Mouse (Mus musculus) CH12.LX (cell line): ENCODE data around the gene Pik3cg. TPM values are rescaled to one million over a fixed set of nuclear protein-coding genes. Genes with fewer than 3 reads are reported as not detected.

ENCODE experiments used
- DNase-seq: peaks from one replicate; pipeline ENCODE4 v3.0.0-alpha.2; 2013; ENCODE audit errors: extremely low read depth
- H3K27ac ChIP-seq: 2 replicates; pipeline ENCODE4 v1.5.1; 2012; ENCODE audit warnings: low read depth, mild to moderate bottlenecking, control low read depth, moderate library complexity; ENCODE audit not compliant: insufficient read depth
- H3K27me3 ChIP-seq: replicated peaks from 2 replicates; pipeline ENCODE3; 2012; ENCODE audit warnings: inconsistent platforms
- H3K36me3 ChIP-seq, 2 experiments: replicated peaks in 1 of 2; 2 replicates each; pipeline versions ENCODE3 to v1.6.1; 2012; ENCODE audit warnings: inconsistent platforms in 1 of 2, low read length in 1 of 2, mild to moderate bottlenecking in 1 of 2, mixed read lengths in 1 of 2, moderate library complexity in 1 of 2; ENCODE audit not compliant: control insufficient read depth in 1 of 2, insufficient read depth in 1 of 2
- H3K4me1 ChIP-seq, 2 experiments: 2 replicates each; pipeline ENCODE4 v1.6.1; 2012; ENCODE audit warnings: inconsistent platforms in 1 of 2, moderate library complexity in 1 of 2; ENCODE audit not compliant: insufficient read depth in 2 of 2, control insufficient read depth in 1 of 2
- H3K4me2 ChIP-seq: 2 replicates; pipeline ENCODE4 v1.6.1; 2012; ENCODE audit warnings: low read depth, mild to moderate bottlenecking, control low read depth; ENCODE audit not compliant: poor library complexity, insufficient read depth, severe bottlenecking
- H3K4me3 ChIP-seq, 3 experiments: fragments of 150-350 bp in 1 of 3; sonication (generic) in 1 of 3; replicated peaks in 1 of 3; 2 replicates each; pipeline versions ENCODE3 to v1.5.1; 2011 to 2012; ENCODE audit warnings: low read depth in 2 of 3, low read length in 2 of 3, mild to moderate bottlenecking in 2 of 3, moderate library complexity in 2 of 3, control low read depth in 1 of 3, improper control_type of control experiment in 1 of 3, inconsistent platforms in 1 of 3, mixed read lengths in 1 of 3; ENCODE audit not compliant: poor library complexity in 1 of 3
- H3K79me2 ChIP-seq: replicated peaks from 2 replicates; pipeline ENCODE4 v1.6.1; 2012; ENCODE audit warnings: mild to moderate bottlenecking, moderate library complexity; ENCODE audit not compliant: control insufficient read depth, poor library complexity, insufficient read depth, severe bottlenecking; ENCODE audit errors: extremely low read depth
- H3K9ac ChIP-seq: 2 replicates; pipeline ENCODE4 v1.6.1; 2012; ENCODE audit warnings: low read depth, mild to moderate bottlenecking, control low read depth, moderate library complexity; ENCODE audit not compliant: insufficient read depth
- H3K9me3 ChIP-seq: replicated peaks from 2 replicates; pipeline ENCODE3; 2012; ENCODE audit warnings: low read length, inconsistent platforms, mixed read lengths
- BHLHE40 ChIP-seq: IDR thresholded peaks from 2 replicates; pipeline ENCODE4 v1.6.1; 2011; ENCODE audit warnings: mild to moderate bottlenecking, low read depth, low read length, improper control_type of control experiment
- CHD1 ChIP-seq: IDR thresholded peaks from 2 replicates; pipeline ENCODE4 v1.6.1; 2012; ENCODE audit warnings: low read depth, low read length, improper control_type of control experiment, inconsistent platforms
- CHD2 ChIP-seq: IDR thresholded peaks from 2 replicates; pipeline ENCODE4 v1.6.1; 2011; ENCODE audit warnings: low read length, improper control_type of control experiment
- HCFC1 ChIP-seq: IDR thresholded peaks from 2 replicates; pipeline ENCODE4 v1.6.1; 2012; ENCODE audit warnings: low read depth, mild to moderate bottlenecking, inconsistent platforms, low read length, improper control_type of control experiment
- IRF4 ChIP-seq: IDR thresholded peaks from 2 replicates; pipeline ENCODE4 v1.6.1; 2014; ENCODE audit warnings: low read depth, mild to moderate bottlenecking, inconsistent platforms, low read length, improper control_type of control experiment
- KAT2A ChIP-seq: IDR thresholded peaks from 2 replicates; pipeline ENCODE4 v1.6.1; 2012; ENCODE audit warnings: low read length, improper control_type of control experiment, inconsistent platforms; ENCODE audit not compliant: insufficient replicate concordance
- MAFK ChIP-seq: IDR thresholded peaks from 2 replicates; pipeline ENCODE4 v1.6.1; 2011; ENCODE audit warnings: low read length, improper control_type of control experiment; ENCODE audit not compliant: insufficient replicate concordance
- MAZ ChIP-seq: IDR thresholded peaks from 2 replicates; pipeline ENCODE4 v1.6.1; 2012; ENCODE audit warnings: low read depth, mild to moderate bottlenecking, inconsistent platforms, low read length, improper control_type of control experiment, moderate library complexity
- MEF2A ChIP-seq: IDR thresholded peaks from 2 replicates; pipeline ENCODE4 v1.6.1; 2014; ENCODE audit warnings: low read depth, mild to moderate bottlenecking, inconsistent platforms, low read length, improper control_type of control experiment, borderline replicate concordance
- NELFE ChIP-seq: IDR thresholded peaks from 2 replicates; pipeline ENCODE4 v1.6.1; 2011; ENCODE audit warnings: low read depth, low read length, improper control_type of control experiment
- NRF1 ChIP-seq: IDR thresholded peaks from 2 replicates; pipeline ENCODE4 v1.6.1; 2014; ENCODE audit warnings: low read depth, mild to moderate bottlenecking, inconsistent platforms, low read length, improper control_type of control experiment, moderate library complexity
- RAD21 ChIP-seq: IDR thresholded peaks from 2 replicates; pipeline ENCODE4 v1.6.1; 2011; ENCODE audit warnings: low read depth, mild to moderate bottlenecking, low read length, improper control_type of control experiment, moderate library complexity
- ZKSCAN1 ChIP-seq: IDR thresholded peaks from 2 replicates; pipeline ENCODE4 v1.6.1; 2012; ENCODE audit warnings: low read depth, inconsistent platforms, low read length, improper control_type of control experiment, borderline replicate concordance
- dilution Hi-C: fragments of 300-500 bp; cut with MboI; formaldehyde crosslinking; loops from 2 replicates; pipeline ENCODE4 v1.14.3; 2020; ENCODE audit warnings: low sequenced_read_pairs; ENCODE audit not compliant: extremely low pct_unique_long_range_greater_than_20kb, extremely low pct_ligation_motif_present
- in situ Hi-C: fragments of 300-500 bp; cut with MboI; formaldehyde crosslinking; loops from 3 replicates; pipeline ENCODE4 v1.14.3; 2019; ENCODE audit warnings: low sequenced_read_pairs, low pct_ligation_motif_present, low pct_unique_long_range_greater_than_20kb, mixed read lengths
- polyA plus RNA-seq: library from polyadenylated mRNA; unstranded; fragments of >175 nt; gene quantifications from 2 replicates; pipeline ENCODE4 v1.2.1, GENCODE M21; 2012; ENCODE audit warnings: low read depth; ENCODE audit not compliant: insufficient read length
- total RNA-seq, 2 experiments: library from RNA; depleted of rRNA; stranded (reverse); fragments of 300-350 nt in 1 of 2; fragments of >200 nt in 1 of 2; gene quantifications; 2 replicates each; pipeline ENCODE4 v1.2.3; 2012 to 2014

Gene Pik3cg
- total and polyA plus RNA-seq, 3 experiments = 35.4 to 40.6 (median 35.8) TPM

GRCm38 (mm10) chr12:32124456-32124855 is 84.0 kb downstream of the Pik3cg start:
- Histone ChIP-seq H3K4me1 (no peaks in the 10 kb centered on the region), H3K9me3 (no peaks in the 10 kb centered on the region), H3K4me3 (no peak overlapping the region), H3K4me2 (no peak overlapping the region), H3K27ac (no peak overlapping the region), H3K9ac (no peak overlapping the region), H3K79me2 (no peaks in the 10 kb centered on the region), H3K36me3 (no peaks in the 10 kb centered on the region), H3K27me3 (no peaks in the 10 kb centered on the region)
- no peak for TF ChIP-seq MEF2A
- TF ChIP-seq BHLHE40 = no peak
- TF ChIP-seq KAT2A = no peak
- TF ChIP-seq NELFE = no peak
- no peak for TF ChIP-seq IRF4
- in situ Hi-C loops (no loop called here), dilution Hi-C loops (no loop called here)
- DNase-seq = no peak

DNA sequence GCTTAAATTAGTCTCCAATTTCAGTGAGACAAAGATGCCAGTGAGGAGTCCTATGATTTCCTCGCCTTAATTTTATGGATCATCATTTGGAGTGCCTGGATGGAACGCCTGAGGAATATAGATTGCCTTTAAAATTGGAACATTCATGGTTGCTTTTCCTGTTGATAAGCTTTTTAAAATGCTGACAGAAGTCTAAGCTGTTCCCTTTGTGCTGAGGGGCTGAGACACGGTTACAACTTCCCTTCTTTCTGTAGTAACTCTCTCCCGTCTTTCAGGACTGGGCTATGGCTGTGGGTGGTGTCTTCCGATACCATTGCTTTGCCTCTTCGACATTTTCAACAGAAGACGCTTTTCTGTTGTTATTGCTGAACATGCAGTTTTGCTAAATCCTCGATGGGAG is 84.4 kb downstream of the Pik3cg start:
- H3K9ac ChIP-seq = no peak overlapping the region
- no peak overlapping the region for H3K27ac ChIP-seq
- H3K4me3 ChIP-seq = no peak overlapping the region
- H3K36me3 ChIP-seq = no peaks in the 10 kb centered on the region
- DNase-seq = no peak
- dilution Hi-C loops = no loop called here
- H3K4me2 ChIP-seq = no peak overlapping the region
- TF ChIP-seq HCFC1 = no peak
- TF ChIP-seq MAZ = no peak
- no peak for TF ChIP-seq CHD1
- no peak for TF ChIP-seq ZKSCAN1
- no peak for TF ChIP-seq MAFK
- no peak for TF ChIP-seq RAD21
- no peak for TF ChIP-seq CHD2
- no peak for TF ChIP-seq NRF1
- H3K27me3 ChIP-seq = no peaks in the 10 kb centered on the region
- H3K9me3 ChIP-seq = no peaks in the 10 kb centered on the region
- H3K4me1 ChIP-seq = no peaks in the 10 kb centered on the region
- H3K79me2 ChIP-seq = no peaks in the 10 kb centered on the region
- in situ Hi-C loops = no loop called here

GRCm38 (mm10) chr12:32123559-32123958 is 84.9 kb downstream of the Pik3cg start:
- Histone ChIP-seq H3K9ac (no peak overlapping the region), H3K4me1 (no peaks in the 10 kb centered on the region), H3K27ac (no peak overlapping the region), H3K4me2 (no peak overlapping the region), H3K36me3 (no peaks in the 10 kb centered on the region), H3K9me3 (no peaks in the 10 kb centered on the region), H3K4me3 (no peak overlapping the region), H3K27me3 (no peaks in the 10 kb centered on the region), H3K79me2 (no peaks in the 10 kb centered on the region)
- in situ Hi-C loops = no loop called here
- dilution Hi-C loops = no loop called here
- TF ChIP-seq BHLHE40 = no peak
- TF ChIP-seq IRF4 = no peak
- DNase-seq = no peak

Other genes with a start within 250 kb of the Pik3cg start
- gene Prkar2b, start 147.4 kb downstream of the Pik3cg start, total RNA-seq (2012; rRNA removed) = 2.4 and 2.5 TPM in 2 replicates
- 6.1 and 6.3 TPM in 2 replicates for gene Prkar2b, start 147.4 kb downstream of the Pik3cg start, total RNA-seq (2014; rRNA removed)
- 2.9 and 4.9 TPM in 2 replicates for gene Prkar2b, start 147.4 kb downstream of the Pik3cg start, polyA plus RNA-seq
- 10.9 and 11.2 TPM in 2 replicates for gene Ccdc71l, start 170.0 kb upstream of the Pik3cg start, total RNA-seq (2012; rRNA removed)
- gene Ccdc71l, start 170.0 kb upstream of the Pik3cg start, total RNA-seq (2014; rRNA removed) = 22.6 and 23.7 TPM in 2 replicates
- gene Ccdc71l, start 170.0 kb upstream of the Pik3cg start, polyA plus RNA-seq = 11.9 and 12.2 TPM in 2 replicates